Mouse (Mus musculus) hindbrain, embryonic 10.5 days (tissue): Measurements from ENCODE around the gene Zc3hav1. TPM values are rescaled to one million over a fixed set of nuclear protein-coding genes. Genes with fewer than 3 reads are reported as not detected.
A peak's percentile ranks its signal among the peaks of the same experiment; 100 is the strongest.

Source experiments
- DNase-seq: peaks from one replicate; pipeline ENCODE4 v3.0.0-alpha.2; 2017; ENCODE audit warnings: low spot score
- H3K27ac ChIP-seq: fragments of 300-500 bp; sonication (generic); 2 replicates; pipeline ENCODE4 v1.5.1; 2016; ENCODE audit warnings: mild to moderate bottlenecking, moderate library complexity
- H3K27me3 ChIP-seq: fragments of 300-500 bp; sonication (generic); 2 replicates; pipeline ENCODE4 v1.6.1; 2016; ENCODE audit warnings: mild to moderate bottlenecking; ENCODE audit not compliant: poor library complexity, insufficient read depth, severe bottlenecking
- H3K36me3 ChIP-seq: fragments of 300-500 bp; sonication (generic); 2 replicates; pipeline ENCODE4 v1.6.1; 2016; ENCODE audit warnings: mild to moderate bottlenecking, moderate library complexity
- H3K4me1 ChIP-seq: fragments of 300-500 bp; sonication (generic); replicated peaks from 2 replicates; pipeline ENCODE4 v1.6.1; 2016; ENCODE audit warnings: mild to moderate bottlenecking
- H3K4me3 ChIP-seq: fragments of 300-500 bp; sonication (generic); 2 replicates; pipeline ENCODE4 v1.5.1; 2016; ENCODE audit warnings: mild to moderate bottlenecking, moderate library complexity
- H3K9me3 ChIP-seq: fragments of 300-500 bp; sonication (generic); 2 replicates; pipeline ENCODE4 v1.6.1; 2016; ENCODE audit warnings: mild to moderate bottlenecking, moderate library complexity
- WGBS: fragments of 180-500 bp; shearing (Covaris S2); methylation state at CpG from one replicate; pipeline ENCODE4 v1.1.7; 2016; 5-methylcytosine and 5-hydroxymethylcytosine counted together
- polyA plus RNA-seq: library from polyadenylated mRNA; unstranded; fragments of >200 nt; fragmentation: Nextera tagmentation; extraction: Ambion mirVana; gene quantifications from 2 replicates; pipeline ENCODE4 v1.2.1, GENCODE M21; 2016

Zc3hav1 gene
- polyA plus RNA-seq, 1 experiment from 2014 or later = 2.2 TPM

GRCm38 (mm10) chr6:38304981-38305380, 49.4 kb downstream of the Zc3hav1 start:
- Histone ChIP-seq H3K4me3 (no peak overlapping the region), H3K9me3 (0 out of 2 replicates have a peak, but pooled peaks cover 3% of the 10 kb centered on the region), H3K27ac (no peak overlapping the region), H3K36me3 (0 out of 2 replicates have a peak, but pooled peaks cover 3% of the 10 kb centered on the region), H3K27me3 (no peaks in the 10 kb centered on the region), H3K4me1 (no peaks in the 10 kb centered on the region)
- WGBS = 72% methylated on average over 3 of the region's 3 CpGs
- DNase-seq = no peak

- under 1% methylated on average over 70 of the region's 70 CpGs for WGBS
- peaks cover 33% of the 10 kb centered on the region for H3K36me3 ChIP-seq
- peak within 1 kb of the TSS; percentile 83 for H3K4me3 ChIP-seq
- peaks cover 20% of the 10 kb centered on the region for H3K4me1 ChIP-seq
- no peaks in the 10 kb centered on the region for H3K9me3 ChIP-seq
- no peaks in the 10 kb centered on the region for H3K27me3 ChIP-seq
- peak within 1 kb of the TSS; percentile 100 for H3K27ac ChIP-seq
- DNase-seq = peak; percentile 86
Observed at GRCm38 (mm10) chr6:38298761-38299401, 55.5 kb downstream of the Zc3hav1 start, which contains the start of gene Zc3hav1l. Gene Zc3hav1l (minus strand): TSS chr6:38299259.

- Histone ChIP-seq H3K27ac (peak overlapping the region; percentile 100), H3K9me3 (no peaks in the 10 kb centered on the region), H3K4me3 (peak overlapping the region; percentile 83), H3K4me1 (peaks cover 20% of the 10 kb centered on the region), H3K27me3 (no peaks in the 10 kb centered on the region), H3K36me3 (peaks cover 38% of the 10 kb centered on the region)
- DNase-seq = peak; percentile 68
- 1% methylated on average over 10 of the region's 10 CpGs for WGBS
Observed at GRCm38 (mm10) chr6:38298246-38298635, 56.2 kb downstream of the Zc3hav1 start.

- H3K4me3 ChIP-seq = peak overlapping the region; percentile 83
- H3K27me3 ChIP-seq = no peaks in the 10 kb centered on the region
- WGBS = 48% methylated on average over 12 of the region's 12 CpGs
- peaks cover 20% of the 10 kb centered on the region for H3K4me1 ChIP-seq
- H3K9me3 ChIP-seq = no peaks in the 10 kb centered on the region
- peak; percentile 48 for DNase-seq
- peak overlapping the region; percentile 100 for H3K27ac ChIP-seq
- H3K36me3 ChIP-seq = peaks cover 43% of the 10 kb centered on the region
Observed at GRCm38 (mm10) chr6:38297580-38298245, 56.7 kb downstream of the Zc3hav1 start.

GRCm38 (mm10) chr6:38293708-38294107, 60.7 kb downstream of the Zc3hav1 start:
- peaks cover 82% of the 10 kb centered on the region for H3K36me3 ChIP-seq

GRCm38 (mm10) chr6:38292871-38293646, 61.3 kb downstream of the Zc3hav1 start:
- H3K4me3 ChIP-seq = no peak overlapping the region
- no peaks in the 10 kb centered on the region for H3K9me3 ChIP-seq
- 45% methylated on average over 11 of the region's 11 CpGs for WGBS
- H3K27me3 ChIP-seq = no peaks in the 10 kb centered on the region
- peaks cover 8% of the 10 kb centered on the region for H3K4me1 ChIP-seq
- H3K27ac ChIP-seq = no peak overlapping the region
- no peak for DNase-seq
- H3K36me3 ChIP-seq = peaks cover 89% of the 10 kb centered on the region

More at GRCm38 (mm10) chr6:38293708-38294107, 60.7 kb downstream of the Zc3hav1 start:
- Histone ChIP-seq H3K4me3 (no peak overlapping the region), H3K27ac (no peak overlapping the region), H3K9me3 (no peaks in the 10 kb centered on the region), H3K27me3 (no peaks in the 10 kb centered on the region), H3K4me1 (peaks cover 14% of the 10 kb centered on the region)
- no peak for DNase-seq
- 56% methylated on average over 3 of the region's 3 CpGs for WGBS

GRCm38 (mm10) chr6:38284422-38284821, 70.0 kb downstream of the Zc3hav1 start:
- DNase-seq = no peak
- 98% methylated on average over 19 of the region's 19 CpGs for WGBS
- Histone ChIP-seq H3K27ac (no peak overlapping the region), H3K4me3 (no peak overlapping the region), H3K9me3 (peaks cover 21% of the 10 kb centered on the region), H3K36me3 (peaks cover 58% of the 10 kb centered on the region), H3K4me1 (no peaks in the 10 kb centered on the region), H3K27me3 (no peaks in the 10 kb centered on the region)

- Histone ChIP-seq H3K27me3 (no peaks in the 10 kb centered on the region), H3K36me3 (no peaks in the 10 kb centered on the region), H3K4me1 (no peaks in the 10 kb centered on the region), H3K27ac (no peak overlapping the region), H3K9me3 (no peaks in the 10 kb centered on the region), H3K4me3 (no peak overlapping the region)
- no peak for DNase-seq
- 76% methylated on average over 7 of the region's 7 CpGs for WGBS
Observed at GRCm38 (mm10) chr6:38264466-38264865, 89.9 kb downstream of the Zc3hav1 start.

GRCm38 (mm10) chr6:38263393-38264159, 90.8 kb downstream of the Zc3hav1 start:
- no peak overlapping the region for H3K27ac ChIP-seq
- no peak for DNase-seq
- no peaks in the 10 kb centered on the region for H3K36me3 ChIP-seq
- no peaks in the 10 kb centered on the region for H3K4me1 ChIP-seq
- H3K27me3 ChIP-seq = no peaks in the 10 kb centered on the region
- no peaks in the 10 kb centered on the region for H3K9me3 ChIP-seq
- 82% methylated on average over 5 of the region's 5 CpGs for WGBS
- H3K4me3 ChIP-seq = no peak overlapping the region

GRCm38 (mm10) chr6:38261877-38262276, 92.5 kb downstream of the Zc3hav1 start:
- no peak for DNase-seq
- WGBS = 67% methylated on average over 4 of the region's 4 CpGs
- no peak overlapping the region for H3K27ac ChIP-seq
- no peaks in the 10 kb centered on the region for H3K27me3 ChIP-seq
- no peak overlapping the region for H3K4me3 ChIP-seq
- no peaks in the 10 kb centered on the region for H3K36me3 ChIP-seq
- H3K4me1 ChIP-seq = no peaks in the 10 kb centered on the region
- no peaks in the 10 kb centered on the region for H3K9me3 ChIP-seq

- Histone ChIP-seq H3K36me3 (no peaks in the 10 kb centered on the region), H3K27me3 (peaks cover 6% of the 10 kb centered on the region; the same call in 1 of the 2 replicates), H3K4me1 (peaks cover 14% of the 10 kb centered on the region), H3K9me3 (no peaks in the 10 kb centered on the region), H3K27ac (no peak overlapping the region), H3K4me3 (no peak overlapping the region)
- 94% methylated on average over 8 of the region's 8 CpGs for WGBS
- no peak for DNase-seq
Observed at GRCm38 (mm10) chr6:38257506-38257905, 96.9 kb downstream of the Zc3hav1 start.

- WGBS = 93% methylated on average over 4 of the region's 4 CpGs
- DNase-seq = no peak
- Histone ChIP-seq H3K27me3 (peaks cover 6% of the 10 kb centered on the region; the same call in 1 of the 2 replicates), H3K4me3 (no peak overlapping the region), H3K9me3 (no peaks in the 10 kb centered on the region), H3K4me1 (peaks cover 21% of the 10 kb centered on the region), H3K27ac (no peak overlapping the region), H3K36me3 (no peaks in the 10 kb centered on the region)
Observed at GRCm38 (mm10) chr6:38256793-38257192, 97.6 kb downstream of the Zc3hav1 start.
